Mouse (Mus musculus): ENCODE measurements around the gene Gm17535. TPM values are rescaled to one million over a fixed set of nuclear protein-coding genes. Genes with fewer than 3 reads are reported as not detected.
"Not testable (repeated sequence)": the region's sequence is repeated elsewhere in the genome, so short reads cannot be mapped to it uniquely, and the experiment has no call there.

Gene Gm17535
- total RNA-seq, 2 experiments from 2014 or later = not detected

GRCm38 (mm10) chr9:3023985-3024648 lies 10.3 kb upstream of the Gm17535 start:
- DNase-seq = peak; percentile 59 to 62
- intact Hi-C loops (cut with DNase I) = not testable (repeated sequence)

DNA sequence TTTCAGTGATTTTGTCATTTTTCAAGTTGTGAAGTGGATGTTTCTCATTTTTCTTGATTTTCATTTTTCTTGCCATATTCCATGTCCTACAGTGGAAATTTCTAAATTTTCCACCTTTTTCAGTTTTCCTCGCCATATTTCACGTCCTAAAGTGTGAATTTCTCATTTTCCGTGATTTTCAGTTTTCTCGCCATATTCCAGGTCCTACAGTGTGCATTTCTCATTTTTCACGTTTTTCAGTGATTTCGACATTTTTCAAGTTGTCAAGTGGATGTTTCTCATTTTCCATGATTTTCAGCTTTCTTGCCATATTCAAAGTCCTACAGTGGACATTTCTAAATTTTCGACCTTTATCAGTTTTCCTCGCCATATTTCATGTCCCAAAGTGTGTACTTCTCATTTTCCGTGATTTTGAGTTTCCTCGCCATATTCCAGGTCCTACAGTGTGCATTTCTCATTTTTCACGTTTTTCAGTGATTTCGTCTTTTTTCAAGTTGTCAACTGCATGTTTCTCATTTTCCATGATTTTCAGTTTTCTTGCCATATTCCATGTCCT lies 9.4 kb upstream of the Gm17535 start, which contains the start of gene Gm10717:
Gene Gm10717 (plus strand): TSS at position 506 of the 556 bp plus-strand sequence.
- DNase-seq = peak; percentile 23 to 47

DNA sequence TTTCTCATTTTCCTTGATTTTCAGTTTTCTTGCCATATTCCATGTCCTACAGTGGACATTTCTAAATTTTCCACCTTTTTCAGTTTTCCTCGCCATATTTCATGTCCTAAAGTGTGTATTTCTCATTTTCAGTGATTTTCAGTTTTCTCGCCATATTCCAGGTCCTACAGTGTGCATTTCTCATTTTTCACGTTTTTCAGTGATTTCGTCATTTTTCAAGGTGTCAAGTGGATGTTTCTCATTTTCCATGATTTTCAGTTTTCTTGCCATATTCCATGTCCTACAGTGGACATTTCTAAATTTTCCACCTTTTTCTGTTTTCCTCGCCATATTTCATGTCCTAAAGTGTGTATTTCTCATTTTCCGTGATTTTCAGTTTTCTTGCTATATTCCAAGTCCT lies 8.7 kb upstream of the Gm17535 start:
- peak; percentile 60 to 62 for DNase-seq
- intact Hi-C loops (cut with DNase I) = not testable (repeated sequence)

More for the DNA sequence above, 9.4 kb upstream of the Gm17535 start, which contains the start of gene Gm10717:
- intact Hi-C loops (cut with DNase I) = not testable (repeated sequence)

GRCm38 (mm10) chr9:3026136-3026535 lies 8.3 kb upstream of the Gm17535 start:
- intact Hi-C loops (cut with DNase I); DNase-seq: not testable (repeated sequence)

- DNase-seq; intact Hi-C loops (cut with DNase I): not testable (repeated sequence)
Observed at GRCm38 (mm10) chr9:3026741-3027140, 7.7 kb upstream of the Gm17535 start.

- intact Hi-C loops (cut with DNase I); DNase-seq: not testable (repeated sequence)
Observed at GRCm38 (mm10) chr9:3027200-3027599, 7.2 kb upstream of the Gm17535 start.

GRCm38 (mm10) chr9:3029276-3030000 lies 5.0 kb upstream of the Gm17535 start:
- intact Hi-C loops (cut with DNase I) = not testable (repeated sequence)
- DNase-seq = peak in 1 of 2 experiments; percentile 11

DNA sequence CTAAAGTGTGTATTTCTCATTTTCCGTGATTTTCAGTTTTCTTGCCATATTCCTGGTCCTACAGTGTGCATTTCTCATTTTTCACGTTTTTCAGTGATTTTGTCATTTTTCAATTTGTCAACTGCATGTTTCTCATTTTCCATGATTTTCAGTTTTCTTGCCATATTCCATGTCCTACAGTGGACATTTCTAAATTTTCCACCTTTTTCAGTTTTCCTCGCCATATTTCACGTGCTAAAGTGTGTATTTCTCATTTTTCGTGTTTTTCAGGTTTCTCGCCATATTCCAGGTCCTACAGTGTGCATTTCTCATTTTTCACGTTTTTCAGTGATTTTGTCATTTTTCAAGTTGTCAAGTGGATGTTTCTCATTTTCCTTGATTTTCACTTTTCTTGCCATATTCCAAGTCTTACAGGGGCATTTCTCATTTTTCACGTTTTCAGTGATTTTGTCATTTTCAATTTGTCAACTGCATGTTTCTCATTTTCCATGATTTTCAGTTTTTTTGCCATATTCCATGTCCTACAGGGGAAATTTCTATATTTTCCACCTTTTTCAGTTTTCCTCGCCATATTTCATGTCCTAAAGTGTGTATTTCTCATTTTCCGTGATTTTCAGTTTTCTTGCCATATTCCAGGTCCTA lies 3.6 kb upstream of the Gm17535 start:
- DNase-seq; intact Hi-C loops (cut with DNase I): not testable (repeated sequence)

GRCm38 (mm10) chr9:3036577-3036976 lies 2.2 kb downstream of the Gm17535 start, which contains the start of gene Gm10715:
Gene Gm10715, plus strand, starts transcription at chr9:3036877.
- intact Hi-C loops (cut with DNase I); DNase-seq: not testable (repeated sequence)

DNA sequence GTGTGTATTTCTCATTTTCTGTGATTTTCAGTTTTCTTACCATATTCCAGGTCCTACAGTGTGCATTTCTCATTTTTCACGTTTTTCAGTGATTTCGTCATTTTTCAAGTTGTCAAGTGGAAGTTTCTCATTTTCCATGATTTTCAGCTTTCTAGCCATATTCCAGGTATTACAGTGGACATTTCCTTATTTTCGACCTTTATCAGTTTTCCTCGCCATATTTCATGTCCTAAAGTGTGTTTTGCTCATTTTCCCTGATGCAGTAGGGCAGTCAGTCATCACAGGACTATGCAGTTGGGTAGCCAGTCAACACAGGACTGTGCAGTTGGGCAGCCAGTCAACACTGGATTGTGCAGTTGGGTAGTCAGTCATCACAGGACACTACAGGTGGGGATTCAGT lies 3.8 kb downstream of the Gm17535 start:
- DNase-seq; intact Hi-C loops (cut with DNase I): not testable (repeated sequence)

Small RNA genes within 50 kb of the gene (microRNA-seq; reads per million reads assigned to microRNA genes)
- 0 reads per million in 2 experiments for gene Mir101c

Other genes starting within 250 kb of the Gm17535 start
- not detected for gene Gm10722, start 33.7 kb upstream of the Gm17535 start, total RNA-seq (2021)
- not detected for gene Gm11168, start 31.3 kb upstream of the Gm17535 start, total RNA-seq (2021)
- gene Gm10721, start 21.5 kb upstream of the Gm17535 start, total RNA-seq (2021) = not detected
- gene Gm10720, start 18.9 kb upstream of the Gm17535 start, total RNA-seq (2021) = not detected
- not detected for gene Gm10719, start 17.2 kb upstream of the Gm17535 start, total RNA-seq (2021)
- gene Gm10718, start 11.1 kb upstream of the Gm17535 start, total RNA-seq (2021) = under 1 TPM; 0.41 to 0.55 TPM
- gene Gm10717, start 9.2 kb upstream of the Gm17535 start, total RNA-seq (2021) = not detected
- gene Gm10715, start 2.3 kb downstream of the Gm17535 start, total RNA-seq (2021) = not detected

Data from heart, postnatal 14 days (tissue).